18 mouse cellular contexts compared by ENCODE assay signal in the genomic region with DNA sequence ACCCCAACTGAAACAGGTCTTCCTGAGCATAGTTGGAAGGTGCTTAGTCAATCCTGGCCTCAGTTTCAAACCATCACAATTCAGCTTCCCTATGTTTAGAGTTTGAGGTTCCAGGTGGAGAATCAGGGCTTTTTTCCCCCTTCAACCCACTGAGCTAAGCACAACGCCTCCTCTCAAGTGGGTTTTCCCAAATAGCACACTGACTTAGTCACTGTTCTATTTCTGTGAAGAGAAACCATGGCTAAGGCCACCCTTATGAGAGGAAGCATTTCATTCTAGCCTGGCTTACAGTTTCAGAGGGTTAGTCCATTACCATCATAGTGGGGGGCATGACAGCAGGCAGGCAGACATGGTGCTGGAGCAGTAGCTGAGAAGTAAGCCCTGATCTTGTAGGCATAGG.
"Had no signal": no experiment of that assay in that cellular context is flagged by ENCODE, and none has a peak within 500 bp of the region (broad histone marks: within the 10 kb centered on the region; RNA-seq: fewer than 3 reads in every experiment).

No protein-coding gene starts in this region.

- DNase-seq: gastrocnemius, adult 2 months; gastrocnemius, postnatal 10 days; gastrocnemius, postnatal 25 days; heart, adult 18-20 months; heart, postnatal 10 days; heart, postnatal 4 days; kidney, adult 18-20 months; kidney, adult 8-10 months; kidney, postnatal 10 days; kidney, postnatal 36 days; layer of hippocampus, adult 9-11 months; layer of hippocampus, postnatal 36 days; left cerebral cortex, postnatal 4 days had no signal

- ATAC-seq: hindbrain, embryonic 16.5 days; inflammation-experienced regulatory T-cells, adult 6 months; intestine, embryonic 15.5 days; intestine, postnatal 0 days; liver, embryonic 12.5 days had no signal
